Mouse (Mus musculus): ENCODE measurements around the gene Nlrp10. TPM values are rescaled to one million over a fixed set of nuclear protein-coding genes. Genes with fewer than 3 reads are reported as not detected.

Gene Nlrp10
- polyA plus RNA-seq, 1 experiment from 2014 or later = not detected

Other genes starting within 250 kb of the Nlrp10 start
- gene Olfr512, start 216.9 kb downstream of the Nlrp10 start, polyA plus RNA-seq (2014; fragmentation: Nextera tagmentation; extraction: Ambion mirVana) = not detected in 2 replicates
- gene Olfr513, start 179.2 kb downstream of the Nlrp10 start, polyA plus RNA-seq (2014; fragmentation: Nextera tagmentation; extraction: Ambion mirVana) = not detected in 2 replicates
- gene Olfr514, start 104.2 kb downstream of the Nlrp10 start, polyA plus RNA-seq (2014; fragmentation: Nextera tagmentation; extraction: Ambion mirVana) = not detected in 2 replicates
- not detected in 2 replicates for gene Olfr516, start 79.6 kb downstream of the Nlrp10 start, polyA plus RNA-seq (2014; fragmentation: Nextera tagmentation; extraction: Ambion mirVana)
- gene Olfr517, start 57.8 kb downstream of the Nlrp10 start, polyA plus RNA-seq (2014; fragmentation: Nextera tagmentation; extraction: Ambion mirVana) = not detected in 2 replicates
- not detected in 2 replicates for gene Olfr518, start 45.2 kb downstream of the Nlrp10 start, polyA plus RNA-seq (2014; fragmentation: Nextera tagmentation; extraction: Ambion mirVana)
- gene Olfr519, start 35.8 kb downstream of the Nlrp10 start, polyA plus RNA-seq (2014; fragmentation: Nextera tagmentation; extraction: Ambion mirVana) = not detected in 2 replicates
- gene Eif3f, start 4.2 kb upstream of the Nlrp10 start, polyA plus RNA-seq (2014; fragmentation: Nextera tagmentation; extraction: Ambion mirVana) = 87.3 and 96.9 TPM in 2 replicates
- 15.1 and 15.6 TPM in 2 replicates for gene Tub, start 20.2 kb upstream of the Nlrp10 start, polyA plus RNA-seq (2014; fragmentation: Nextera tagmentation; extraction: Ambion mirVana)
- gene Ric3, start 153.2 kb upstream of the Nlrp10 start, polyA plus RNA-seq (2014; fragmentation: Nextera tagmentation; extraction: Ambion mirVana) = 16.1 and 18.2 TPM in 2 replicates
- 114 and 145 TPM in 2 replicates for gene Lmo1, start 245.0 kb upstream of the Nlrp10 start, polyA plus RNA-seq (2014; fragmentation: Nextera tagmentation; extraction: Ambion mirVana)

All from forebrain, embryonic 11.5 days (tissue).